Mouse (Mus musculus) left cerebral cortex, postnatal 4 days (tissue): ENCODE measurements around the gene Lrrc51. TPM values are rescaled to one million over a fixed set of nuclear protein-coding genes. Genes with fewer than 3 reads are reported as not detected.

Source experiments
- DNase-seq: peaks from one replicate; pipeline ENCODE4 v3.0.0-alpha.2; 2022
- intact Hi-C: fragments of 180-260 bp; cut with DNase I; formaldehyde crosslinking; loops from one replicate; pipeline ENCODE4 v1.15.1; 2025
- microRNA-seq: library from miRNA; unstranded; fragments of <30 nt; microRNA quantifications from one replicate; pipeline ENCODE4 v1.2.0, GENCODE M21; 2022
- total RNA-seq, 2 experiments: library from RNA; stranded (reverse); gene quantifications; 2 replicates each; pipeline ENCODE4 v1.2.3; 2021

Gene Lrrc51
- total RNA-seq, 2 experiments from 2014 or later, result 2.8 to 2.9 TPM

GRCm38 (mm10) chr7:101895695-101896094, 38.0 kb downstream of the Lrrc51 start:
- intact Hi-C loops, result loop anchor here (10.0 kb wide), 1 partner anchor 231 kb away; the partner anchor contains the start of gene Clpb
- no peak for DNase-seq

DNA sequence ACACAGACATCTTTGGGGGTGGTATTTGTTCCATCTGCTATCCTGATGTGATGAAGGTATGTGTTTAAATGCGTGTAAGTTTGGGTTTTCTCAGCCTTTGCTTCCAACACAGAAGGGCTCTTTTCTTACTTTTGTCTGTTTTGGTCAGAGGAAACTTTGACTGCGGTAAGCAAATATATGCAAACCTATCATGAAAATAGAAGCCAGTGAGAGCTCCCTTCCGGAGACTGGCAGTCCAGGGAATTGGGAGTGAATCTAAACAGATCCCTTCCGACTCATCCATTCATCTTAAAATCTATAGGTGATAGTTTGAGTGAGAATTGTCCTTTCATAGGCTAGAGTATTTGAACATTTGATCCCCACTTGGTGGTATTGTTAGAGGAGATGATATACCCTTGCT, 45.2 kb downstream of the Lrrc51 start:
- no peak for DNase-seq

GRCm38 (mm10) chr7:101886274-101886673, 47.4 kb downstream of the Lrrc51 start:
- no peak for DNase-seq
- intact Hi-C loops, result no loop called here

More for the DNA sequence above, 45.2 kb downstream of the Lrrc51 start:
- intact Hi-C loops, result no loop called here

DNA sequence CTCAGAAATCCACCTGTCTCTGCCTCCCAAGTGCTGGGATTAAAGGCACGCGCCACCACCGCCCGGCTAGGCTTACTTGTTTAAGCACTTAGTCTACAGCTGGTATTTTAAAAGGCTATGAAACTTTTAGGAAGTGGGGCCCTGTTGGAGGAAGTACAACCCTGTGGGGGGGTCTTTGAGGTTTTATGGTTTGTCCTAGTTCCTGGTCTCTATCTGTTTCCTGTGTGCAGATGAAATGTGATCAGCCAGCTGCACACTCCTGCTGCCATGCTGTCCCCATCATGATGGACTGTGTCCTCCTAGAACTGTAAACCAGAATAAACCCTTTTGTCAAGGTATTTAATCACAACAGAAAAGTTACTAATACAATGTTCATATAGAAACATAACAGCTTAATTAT, 49.5 kb downstream of the Lrrc51 start:
- intact Hi-C loops, result no loop called here
- no peak for DNase-seq

DNA sequence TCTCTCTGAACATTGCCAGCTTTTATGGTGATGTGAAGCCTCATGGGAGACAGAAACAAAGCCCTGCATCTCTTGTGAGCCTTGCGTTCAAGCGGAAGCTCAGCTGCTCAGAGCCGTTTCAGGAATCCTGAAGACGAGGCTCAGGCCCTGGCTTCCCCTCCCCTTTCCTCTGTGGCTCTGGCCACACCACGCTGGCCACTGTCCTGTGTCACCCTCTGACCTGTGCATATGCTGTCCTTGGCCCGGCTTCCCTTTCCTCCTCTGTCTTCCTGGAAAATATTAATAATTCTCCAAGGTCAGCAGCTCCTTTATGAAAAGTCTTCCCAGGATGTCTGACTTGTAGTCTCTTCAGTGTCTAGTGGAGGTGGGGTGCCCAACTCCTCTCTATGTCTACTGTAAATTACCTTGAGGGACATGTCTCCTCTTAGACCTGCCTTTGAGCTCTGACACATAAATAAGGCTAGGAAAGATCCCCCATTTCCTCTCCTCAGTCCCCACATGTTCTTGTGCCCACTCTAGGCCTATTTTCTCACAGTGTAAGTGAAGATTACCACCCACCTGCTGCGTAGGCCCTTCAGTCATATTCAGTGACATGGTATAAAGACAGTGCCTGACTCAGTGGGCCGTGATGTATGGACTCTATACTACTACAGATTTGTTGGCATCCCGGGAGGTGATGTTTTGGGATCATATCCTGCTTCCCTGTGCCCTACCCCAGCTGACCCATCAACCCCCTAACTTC, 51.1 kb downstream of the Lrrc51 start:
- DNase-seq, result no peak
- intact Hi-C loops, result no loop called here

DNA sequence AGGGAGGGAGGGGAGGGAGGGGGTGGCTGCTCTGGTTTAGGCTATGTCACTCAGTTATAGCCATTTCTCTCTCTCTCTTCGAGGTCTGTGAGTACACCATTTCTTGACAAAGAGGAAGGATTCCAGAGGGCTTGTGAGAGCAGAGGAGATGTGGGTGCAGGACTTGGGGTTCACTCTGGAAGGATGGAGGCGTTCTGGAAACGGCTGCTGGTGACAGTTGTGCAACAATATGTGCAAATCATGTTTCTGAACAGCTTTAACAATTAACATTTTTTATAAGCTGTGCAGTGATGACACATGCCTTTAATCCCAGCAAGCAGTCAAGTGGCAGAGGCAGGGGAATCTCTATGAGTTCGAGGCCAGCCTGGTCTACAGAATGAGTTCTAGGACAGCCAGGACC, 52.8 kb downstream of the Lrrc51 start:
- no peak for DNase-seq
- intact Hi-C loops, result no loop called here

- intact Hi-C loops, result no loop called here
- DNase-seq, result no peak
Observed at GRCm38 (mm10) chr7:101875978-101876377, 57.7 kb downstream of the Lrrc51 start.

DNA sequence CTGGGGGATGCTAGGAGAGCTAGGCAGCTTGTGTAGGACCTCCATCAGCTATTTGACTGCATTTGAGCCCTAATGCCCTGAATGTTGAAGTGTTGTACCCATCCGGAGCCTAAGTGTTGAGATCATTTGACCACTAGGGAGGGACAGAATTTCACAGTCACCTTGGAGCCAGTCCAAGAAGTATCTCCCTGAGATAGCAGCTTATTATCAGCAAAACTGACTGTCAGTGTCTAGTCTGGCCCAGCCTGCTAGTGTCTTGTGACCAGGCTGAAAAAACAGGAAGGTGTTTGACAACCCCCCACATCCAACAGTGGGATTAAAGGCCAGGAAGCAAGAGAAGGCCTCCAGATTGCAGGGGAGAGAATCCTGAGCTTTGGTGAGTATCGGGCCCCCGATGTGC, 62.4 kb downstream of the Lrrc51 start:
- DNase-seq, result no peak
- intact Hi-C loops, result no loop called here

GRCm38 (mm10) chr7:101870629-101871028, 63.1 kb downstream of the Lrrc51 start, which contains the start of gene Folr1:
Folr1 (minus strand) TSS chr7:101870788.
- intact Hi-C loops, result no loop called here
- DNase-seq, result no peak

- intact Hi-C loops, result no loop called here
- DNase-seq, result no peak
Observed at GRCm38 (mm10) chr7:101869163-101869500, 64.6 kb downstream of the Lrrc51 start.

GRCm38 (mm10) chr7:101868241-101869162, 65.2 kb downstream of the Lrrc51 start:
- DNase-seq, result no peak
- intact Hi-C loops, result no loop called here

- intact Hi-C loops, result no loop called here
- no peak for DNase-seq
Observed at GRCm38 (mm10) chr7:101867482-101867881, 66.2 kb downstream of the Lrrc51 start.

DNA sequence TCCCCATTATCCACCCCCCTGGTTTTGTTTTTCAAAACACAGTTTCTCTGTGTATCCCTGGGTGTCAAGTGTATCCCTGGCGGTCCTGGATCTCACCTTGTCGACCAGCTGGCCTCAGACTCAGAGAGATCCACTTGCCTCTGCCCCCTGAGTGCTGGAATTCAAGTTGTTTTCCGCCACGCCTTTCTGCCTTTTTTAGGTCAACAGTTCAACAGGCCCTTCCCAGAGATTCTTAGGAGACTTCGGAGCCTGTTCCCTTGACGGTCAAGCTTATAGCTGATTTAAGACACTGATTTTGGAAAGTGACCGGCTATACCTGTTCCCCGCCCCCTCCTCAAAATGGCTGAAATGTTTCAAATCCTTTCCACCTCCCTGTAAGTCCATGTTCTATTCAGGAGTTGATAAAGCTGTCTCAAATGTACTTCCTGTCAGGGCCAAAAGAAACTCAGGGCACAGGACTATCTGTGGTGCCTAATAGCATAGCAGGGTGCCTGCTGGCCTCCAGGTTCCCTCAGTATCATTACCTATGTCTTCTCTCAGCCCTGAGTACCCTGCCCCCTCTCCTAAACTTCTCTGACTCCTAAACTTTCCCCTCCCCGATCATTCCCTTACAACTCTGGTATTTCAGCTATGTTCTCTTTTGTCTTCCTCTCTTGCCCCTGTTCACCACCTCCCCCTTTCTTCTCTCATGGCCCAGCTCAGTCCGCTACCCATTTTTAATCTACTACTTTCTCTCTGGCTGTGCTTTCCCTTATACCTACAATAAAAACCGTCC, 67.0 kb downstream of the Lrrc51 start:
- DNase-seq, result no peak
- intact Hi-C loops, result no loop called here

GRCm38 (mm10) chr7:101863415-101863814, 70.3 kb downstream of the Lrrc51 start, which contains the start of gene Anapc15:
Anapc15 (plus strand) TSS chr7:101863715.
- DNase-seq, result no peak
- intact Hi-C loops, result no loop called here

Small RNA genes within 50 kb of the gene (microRNA-seq; reads per million reads assigned to microRNA genes)
- gene Gm22655, result not detected

Other genes starting within 250 kb of the Lrrc51 start
- gene Phox2a, start 115.6 kb downstream of the Lrrc51 start, total RNA-seq, result not detected
- gene Inppl1, start 95.7 kb downstream of the Lrrc51 start, total RNA-seq, result 10 to 100 TPM; 17.8 to 18.8 TPM
- under 1 TPM in 1 of 2 experiments, not detected in 1; 0.40 TPM for gene Folr2, start 76.7 kb downstream of the Lrrc51 start, total RNA-seq
- gene Anapc15, start 70.2 kb downstream of the Lrrc51 start, total RNA-seq, result 10 to 100 TPM; 37.0 to 40.0 TPM
- 1 to 10 TPM in 1 of 2 experiments, under 1 TPM in 1; 0.40 to 1.4 TPM for gene Folr1, start 63.1 kb downstream of the Lrrc51 start, total RNA-seq
- 10 to 100 TPM; 86.2 to 91.6 TPM for gene Lamtor1, start 28.0 kb downstream of the Lrrc51 start, total RNA-seq
- gene Tomt, start 27.5 kb downstream of the Lrrc51 start, total RNA-seq, result not detected
- gene Numa1, start 216 bp upstream of the Lrrc51 start, total RNA-seq, result 10 to 100 TPM; 83.3 to 89.6 TPM
- gene Il18bp, start 84.8 kb upstream of the Lrrc51 start, total RNA-seq, result 10 to 100 TPM; 14.0 to 18.9 TPM
- 10 to 100 TPM; 47.0 to 51.9 TPM for gene Rnf121, start 131.6 kb upstream of the Lrrc51 start, total RNA-seq
- 10 to 100 TPM; 28.7 to 30.8 TPM for gene Xndc1, start 131.6 kb upstream of the Lrrc51 start, total RNA-seq
- 1 to 10 TPM; 1.7 to 2.2 TPM for gene Xntrpc, start 131.8 kb upstream of the Lrrc51 start, total RNA-seq
- under 1 TPM in 1 of 2 experiments, not detected in 1; 0.60 TPM for gene Trpc2, start 149.2 kb upstream of the Lrrc51 start, total RNA-seq
- not detected for gene Art1, start 167.8 kb upstream of the Lrrc51 start, total RNA-seq
- not detected for gene Art5, start 175.6 kb upstream of the Lrrc51 start, total RNA-seq
- not detected for gene Chrna10, start 182.9 kb upstream of the Lrrc51 start, total RNA-seq